Mouse (Mus musculus) stomach, postnatal 0 days (tissue): ENCODE results near the gene Pgghg.

Source experiments
- CTCF ChIP-seq: IDR thresholded peaks from 2 replicates; pipeline ENCODE4 v1.5.1; 2016; ENCODE audit warnings: antibody characterized with exemption, low read depth, mild to moderate bottlenecking, moderate library complexity
- EP300 ChIP-seq: optimal IDR thresholded peaks from 2 replicates; pipeline ENCODE3; 2016; ENCODE audit warnings: antibody characterized with exemption

- TF ChIP-seq CTCF: no peak
- no peak for TF ChIP-seq EP300
These were observed 11.9 kb downstream of the Pgghg start for GRCm38 (mm10) chr7:140953133-140953532.
